Mouse (Mus musculus): ENCODE results near the gene Oaz1.

DNA sequence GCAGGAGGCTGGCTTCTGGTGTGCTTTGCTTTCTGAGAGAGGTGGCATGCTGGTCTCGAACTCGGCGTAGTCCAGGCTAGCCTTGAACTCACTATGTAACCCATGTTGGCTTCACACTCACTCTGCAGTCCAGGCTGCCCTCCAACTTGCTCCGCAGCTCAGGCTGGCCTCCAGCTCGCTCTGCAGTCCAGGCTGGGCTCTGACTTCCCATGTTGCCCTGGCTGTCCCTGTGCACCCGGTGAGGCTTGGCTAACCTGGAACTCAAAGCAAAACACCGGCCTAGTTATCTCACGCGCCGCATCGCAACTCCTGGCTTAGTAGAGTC lies 29.3 kb downstream of the Oaz1 start:
- no peak for TF ChIP-seq MAX (IDR thresholded peaks at IDR 0.05; ENCODE audit: low read depth)
- TF ChIP-seq POLR2A (IDR thresholded peaks at IDR 0.05; ENCODE audit: insufficient read length, low read depth): no peak
- TF ChIP-seq USF1 (IDR thresholded peaks at IDR 0.05; ENCODE audit: low read depth): no peak
- TF ChIP-seq TCF12 (IDR thresholded peaks at IDR 0.05; ENCODE audit: insufficient read depth, poor library complexity, severe bottlenecking): no peak
- no peak for TF ChIP-seq TCF3 (IDR thresholded peaks at IDR 0.05; ENCODE audit: insufficient read length, low read depth)
- TF ChIP-seq CEBPB (IDR thresholded peaks at IDR 0.05; ENCODE audit: insufficient read depth, poor library complexity, severe bottlenecking): no peak
- TF ChIP-seq E2F4 (IDR thresholded peaks at IDR 0.05; ENCODE audit: insufficient read depth): no peak
- TF ChIP-seq SRF (IDR thresholded peaks at IDR 0.05; ENCODE audit: control insufficient read depth, insufficient read length, low read depth): no peak
- TF ChIP-seq POLR2AphosphoS2 (IDR thresholded peaks at IDR 0.05; ENCODE audit: insufficient read length, low read depth): no peak
- TF ChIP-seq REST (IDR thresholded peaks at IDR 0.05; ENCODE audit: insufficient read depth, insufficient read length): no peak
- no peak for TF ChIP-seq MYOD1 (IDR thresholded peaks at IDR 0.05; ENCODE audit: control insufficient read depth in 1 of 3, insufficient read length in 2 of 3, low read depth in 2 of 3)

All from myocyte (in vitro differentiated cells).